Mouse (Mus musculus) heart, postnatal 14 days (tissue): ENCODE measurements around the gene Sema3a. TPM values are rescaled to one million over a fixed set of nuclear protein-coding genes. Genes with fewer than 3 reads are reported as not detected.
"Not testable (repeated sequence)": the region's sequence is repeated elsewhere in the genome, so short reads cannot be mapped to it uniquely, and the experiment has no call there.

Source experiments
- DNase-seq, 2 experiments: peaks; one replicate each; pipeline ENCODE4 v3.0.0; 2021 to 2022
- intact Hi-C: fragments of 180-260 bp; cut with DNase I; formaldehyde crosslinking; loops from one replicate; pipeline ENCODE4 v1.15.1; 2025
- total RNA-seq, 2 experiments: library from RNA; stranded (reverse); gene quantifications; 2 replicates each; pipeline ENCODE4 v1.2.3; 2021

Gene Sema3a
- total RNA-seq, 2 experiments from 2014 or later, result 1.8 to 2.2 TPM

- DNase-seq, result no peak
- intact Hi-C loops, result no loop called here
Measured at GRCm38 (mm10) chr5:13525597-13525996, 400.4 kb downstream of the Sema3a start.

GRCm38 (mm10) chr5:13527037-13527464, 401.8 kb downstream of the Sema3a start:
- intact Hi-C loops, result no loop called here
- no peak for DNase-seq

GRCm38 (mm10) chr5:13529226-13529625, 404.0 kb downstream of the Sema3a start:
- DNase-seq, result no peak
- intact Hi-C loops, result no loop called here

GRCm38 (mm10) chr5:13547472-13548209, 422.4 kb downstream of the Sema3a start:
- intact Hi-C loops, result no loop called here
- DNase-seq, result peak; percentile 9 to 46

- intact Hi-C loops, result no loop called here
- DNase-seq, result no peak
Measured at GRCm38 (mm10) chr5:13548210-13548554, 423.0 kb downstream of the Sema3a start.

GRCm38 (mm10) chr5:13549080-13549479, 423.9 kb downstream of the Sema3a start:
- no peak for DNase-seq
- intact Hi-C loops, result no loop called here

- no peak for DNase-seq
- intact Hi-C loops, result no loop called here
Measured at GRCm38 (mm10) chr5:13550953-13551352, 425.7 kb downstream of the Sema3a start.

GRCm38 (mm10) chr5:13557257-13557656, 432.0 kb downstream of the Sema3a start:
- intact Hi-C loops, result no loop called here
- no peak for DNase-seq

- DNase-seq, result no peak
- intact Hi-C loops, result no loop called here
Measured at GRCm38 (mm10) chr5:13573867-13574266, 448.7 kb downstream of the Sema3a start.

GRCm38 (mm10) chr5:13579123-13579522, 453.9 kb downstream of the Sema3a start:
- no peak for DNase-seq
- intact Hi-C loops, result no loop called here

- DNase-seq, result peak in 1 of 2 experiments; percentile 40
- intact Hi-C loops, result loop anchor here (2.0 kb wide), 1 partner anchor 177 kb away; no protein-coding TSS in a partner anchor
Measured at GRCm38 (mm10) chr5:13585559-13586207, 460.5 kb downstream of the Sema3a start.

- DNase-seq, result no peak
- intact Hi-C loops, result no loop called here
Measured at GRCm38 (mm10) chr5:13594422-13594821, 469.2 kb downstream of the Sema3a start.

GRCm38 (mm10) chr5:13611631-13612030, 486.4 kb downstream of the Sema3a start:
- no peak for DNase-seq
- intact Hi-C loops, result no loop called here

GRCm38 (mm10) chr5:13612088-13612487, 486.9 kb downstream of the Sema3a start:
- intact Hi-C loops, result no loop called here
- no peak for DNase-seq

GRCm38 (mm10) chr5:13614575-13614974, 489.4 kb downstream of the Sema3a start:
- DNase-seq, intact Hi-C loops: not testable (repeated sequence)

GRCm38 (mm10) chr5:13615907-13616306, 490.7 kb downstream of the Sema3a start:
- intact Hi-C loops, result no loop called here
- no peak for DNase-seq

- intact Hi-C loops, result no loop called here
Measured at GRCm38 (mm10) chr5:13622578-13622977, 497.4 kb downstream of the Sema3a start.

GRCm38 (mm10) chr5:13624754-13625153, 499.5 kb downstream of the Sema3a start:
- no peak for DNase-seq
- intact Hi-C loops, result no loop called here

More at GRCm38 (mm10) chr5:13622578-13622977, 497.4 kb downstream of the Sema3a start:
- no peak for DNase-seq

- DNase-seq, result no peak
- intact Hi-C loops, result no loop called here
Measured at GRCm38 (mm10) chr5:13626093-13626492, 500.9 kb downstream of the Sema3a start.

- peak; percentile 77 to 85 for DNase-seq
- intact Hi-C loops, result loop anchor here (2.0 kb wide), 2 partner anchors 224 to 1066 kb away; no protein-coding TSS in a partner anchor
Measured at GRCm38 (mm10) chr5:13628606-13629311, 503.5 kb downstream of the Sema3a start.

GRCm38 (mm10) chr5:13629916-13630315, 504.7 kb downstream of the Sema3a start:
- DNase-seq, result no peak
- intact Hi-C loops, result loop anchor here (2.0 kb wide), 2 partner anchors 225 to 1067 kb away; no protein-coding TSS in a partner anchor
